Mouse (Mus musculus): ENCODE measurements around the gene Gapvd1.
"Not testable (repeated sequence)": the region's sequence is repeated elsewhere in the genome, so short reads cannot be mapped to it uniquely, and the experiment has no call there.

Gene Gapvd1

DNA sequence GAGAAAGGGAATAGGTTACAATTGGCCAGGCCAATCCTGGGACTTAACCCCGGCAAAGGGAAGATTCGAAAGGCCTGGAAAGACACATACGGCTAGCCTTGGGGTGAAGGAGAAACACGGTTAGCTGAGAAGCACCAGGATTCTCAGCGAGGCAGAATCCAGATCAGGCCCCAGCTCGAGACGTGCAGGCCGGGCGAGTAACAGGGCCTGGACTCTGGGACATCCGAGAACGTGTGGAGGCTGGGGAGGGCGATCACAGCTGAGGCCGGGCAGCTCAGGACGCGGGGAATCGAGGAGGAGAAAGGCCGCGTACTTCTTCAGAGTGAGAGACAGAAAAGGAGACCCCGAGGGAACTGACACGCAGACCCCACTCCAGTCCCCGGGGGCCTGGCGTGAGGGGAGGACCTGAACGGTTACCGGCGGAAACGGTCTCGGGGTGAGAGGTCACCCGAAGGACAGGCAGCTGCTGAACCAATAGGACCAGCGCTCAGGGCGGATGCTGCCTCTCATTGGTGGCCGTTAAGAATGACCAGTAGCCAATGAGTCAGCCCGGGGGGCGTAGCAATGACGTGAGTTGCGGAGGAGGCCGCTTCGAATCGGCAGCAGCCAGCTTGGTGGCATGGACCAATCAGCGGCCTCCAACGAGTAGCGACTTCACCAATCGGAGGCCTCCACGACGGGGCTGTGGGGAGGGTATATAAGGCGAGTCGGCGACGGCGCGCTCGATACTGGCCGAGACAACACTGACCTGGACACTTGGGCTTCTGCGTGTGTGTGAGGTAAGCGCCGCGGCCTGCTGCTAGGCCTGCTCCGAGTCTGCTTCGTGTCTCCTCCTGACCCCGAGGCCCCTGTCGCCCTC, 16.6 kb upstream of the Gapvd1 start, which contains the start of gene Hspa5:
Gene Hspa5 (plus strand): TSS at position 603 of the 859 bp plus-strand sequence.
- DNase-seq, result peak; percentile 94

- no peak for DNase-seq
These were observed 15.9 kb upstream of the Gapvd1 start for GRCm38 (mm10) chr2:34770951-34771350.

- DNase-seq, result no peak
These were observed 15.0 kb upstream of the Gapvd1 start for GRCm38 (mm10) chr2:34770049-34770448.

DNA sequence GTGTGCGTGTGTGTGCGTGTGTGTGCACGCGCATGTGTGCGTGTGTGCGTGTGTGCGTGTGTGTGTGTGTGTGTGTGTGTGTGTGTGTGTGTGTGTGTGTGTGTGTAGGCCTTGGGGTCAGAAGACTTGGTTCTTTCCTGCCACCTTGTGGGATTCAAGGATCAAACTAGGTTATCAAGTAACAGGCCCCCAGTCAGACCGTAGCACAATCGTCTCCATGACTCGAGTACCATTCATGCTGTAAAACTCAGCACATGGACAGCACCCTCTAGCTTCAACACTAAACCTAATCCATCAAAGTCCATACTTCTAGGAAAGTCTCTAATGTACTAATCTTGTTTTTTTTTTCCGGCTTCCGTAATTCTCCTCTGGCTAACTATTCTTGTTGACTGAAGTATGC, 9.8 kb upstream of the Gapvd1 start:
- no peak for DNase-seq

GRCm38 (mm10) chr2:34762872-34763271, 7.8 kb upstream of the Gapvd1 start:
- no peak for DNase-seq

DNA sequence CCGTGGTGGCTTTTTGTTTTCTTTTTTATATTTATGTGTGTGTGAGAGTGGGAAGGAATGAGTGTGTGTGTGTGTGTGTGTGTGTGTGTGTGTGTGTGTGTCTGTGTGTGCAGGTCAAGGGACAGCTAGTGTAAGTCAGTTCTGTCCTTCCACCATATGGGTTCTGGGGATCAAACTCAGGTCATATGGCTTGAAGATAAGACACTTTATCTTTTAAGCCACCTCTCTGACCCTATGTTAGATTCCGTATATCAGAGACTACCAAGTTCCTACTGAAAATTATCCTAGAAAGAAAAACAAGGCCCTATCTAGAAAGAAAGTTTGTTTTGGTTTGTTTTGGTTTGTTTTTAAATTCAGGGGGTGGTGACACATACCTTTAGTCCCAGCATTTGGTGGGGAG, 7.1 kb upstream of the Gapvd1 start:
- no peak for DNase-seq

DNA sequence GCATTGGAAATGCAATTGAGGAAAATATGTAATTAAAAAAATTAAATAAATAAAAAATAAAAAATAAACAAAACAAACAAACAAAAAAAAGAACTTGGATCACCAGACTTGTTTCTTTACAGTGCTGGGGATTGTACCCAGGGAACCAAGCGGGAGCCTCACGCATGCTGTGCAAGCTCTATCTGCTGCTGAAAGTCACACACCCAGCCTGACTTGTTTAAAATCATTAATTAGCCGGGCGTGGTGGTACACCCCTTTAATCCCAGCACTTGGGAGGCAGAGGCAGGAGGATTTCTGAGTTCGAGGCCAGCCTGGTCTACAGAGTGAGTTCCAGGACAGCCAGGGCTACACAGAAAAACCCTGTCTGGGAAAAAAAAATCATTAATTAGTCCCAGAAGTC, 6.2 kb upstream of the Gapvd1 start:
- DNase-seq, result not testable (repeated sequence)

GRCm38 (mm10) chr2:34757341-34757740, 2.3 kb upstream of the Gapvd1 start:
- no peak for DNase-seq

DNA sequence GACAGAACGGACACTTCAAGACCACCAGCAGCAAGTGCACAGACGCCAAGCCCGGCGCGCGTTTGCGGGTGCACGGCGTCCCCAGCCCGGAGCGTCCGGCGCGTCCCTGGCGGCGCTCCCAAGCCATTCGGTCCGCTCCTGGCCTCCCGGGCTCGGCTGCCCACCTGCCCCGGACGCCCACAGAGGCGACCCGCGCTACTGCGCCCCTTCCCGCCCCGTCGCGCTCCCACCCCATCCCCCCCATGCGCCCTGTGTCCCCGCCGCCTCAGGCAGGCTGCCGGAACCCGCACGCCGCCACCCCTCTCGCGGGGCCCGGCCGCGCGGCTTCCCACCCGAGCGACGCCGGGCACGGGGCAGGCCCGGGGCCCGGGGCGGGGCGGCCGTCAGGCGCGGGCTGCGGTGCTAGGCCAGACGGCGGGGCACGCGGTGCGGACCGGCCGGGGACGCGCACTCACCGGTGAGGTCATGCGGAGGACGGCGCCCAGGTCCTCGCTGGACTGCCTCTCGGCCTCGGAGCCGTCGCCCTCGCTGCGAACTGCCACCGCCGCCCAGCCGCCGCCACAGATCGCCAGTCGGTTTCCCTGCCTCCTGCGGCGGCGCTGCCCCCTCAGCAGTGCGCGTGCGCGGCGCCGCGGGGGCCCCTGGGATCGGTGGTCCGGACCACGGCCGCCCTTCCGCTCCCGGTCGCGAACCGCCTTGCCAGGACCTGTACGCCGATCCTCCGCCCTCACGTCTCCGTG, 1.1 kb downstream of the Gapvd1 start:
- peak; percentile 88 for DNase-seq

- DNase-seq, result no peak
These were observed 4.8 kb downstream of the Gapvd1 start for GRCm38 (mm10) chr2:34750245-34750644.

- DNase-seq, result no peak
These were observed 6.6 kb downstream of the Gapvd1 start for GRCm38 (mm10) chr2:34748479-34748878.

DNA sequence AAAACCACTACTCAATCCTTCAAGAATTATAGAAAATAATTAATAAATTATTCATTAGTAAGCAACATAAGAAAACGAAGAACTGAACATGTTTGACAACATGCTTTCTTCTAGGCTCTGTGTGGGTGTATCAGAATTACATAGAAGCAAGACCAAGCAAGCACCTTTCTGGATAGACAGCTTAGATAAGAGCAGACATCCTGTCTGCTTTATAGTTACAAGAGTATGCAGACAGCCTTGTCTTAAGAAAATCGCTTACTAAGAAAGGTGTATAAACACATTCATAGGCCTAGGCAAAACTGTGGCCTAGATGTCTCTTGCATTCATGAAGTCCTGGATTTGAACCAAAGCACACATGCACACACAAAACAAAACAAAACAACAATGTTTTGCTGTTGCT, 9.4 kb downstream of the Gapvd1 start:
- DNase-seq, result no peak

DNA sequence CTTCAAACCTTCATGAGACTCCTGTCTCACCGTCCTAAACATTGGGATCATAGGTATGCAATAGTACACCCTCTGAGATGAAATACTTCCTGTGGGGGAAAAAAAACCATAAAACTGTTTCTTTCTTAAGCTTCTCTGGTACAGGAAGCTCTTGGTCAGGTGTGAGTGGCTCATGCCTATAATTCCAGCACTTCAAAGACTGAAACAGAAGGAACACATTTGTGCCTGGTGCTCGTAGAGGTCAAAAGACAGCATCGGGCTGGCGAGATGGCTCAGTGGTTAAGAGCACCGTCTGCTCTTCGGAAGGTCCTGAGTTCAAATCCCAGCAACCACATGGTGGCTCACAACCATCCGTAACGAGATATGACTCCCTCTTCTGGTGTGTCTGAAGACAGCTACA, 10.6 kb downstream of the Gapvd1 start:
- DNase-seq, result no peak

- DNase-seq, result no peak
These were observed 12.4 kb downstream of the Gapvd1 start for GRCm38 (mm10) chr2:34742675-34743074.

DNA sequence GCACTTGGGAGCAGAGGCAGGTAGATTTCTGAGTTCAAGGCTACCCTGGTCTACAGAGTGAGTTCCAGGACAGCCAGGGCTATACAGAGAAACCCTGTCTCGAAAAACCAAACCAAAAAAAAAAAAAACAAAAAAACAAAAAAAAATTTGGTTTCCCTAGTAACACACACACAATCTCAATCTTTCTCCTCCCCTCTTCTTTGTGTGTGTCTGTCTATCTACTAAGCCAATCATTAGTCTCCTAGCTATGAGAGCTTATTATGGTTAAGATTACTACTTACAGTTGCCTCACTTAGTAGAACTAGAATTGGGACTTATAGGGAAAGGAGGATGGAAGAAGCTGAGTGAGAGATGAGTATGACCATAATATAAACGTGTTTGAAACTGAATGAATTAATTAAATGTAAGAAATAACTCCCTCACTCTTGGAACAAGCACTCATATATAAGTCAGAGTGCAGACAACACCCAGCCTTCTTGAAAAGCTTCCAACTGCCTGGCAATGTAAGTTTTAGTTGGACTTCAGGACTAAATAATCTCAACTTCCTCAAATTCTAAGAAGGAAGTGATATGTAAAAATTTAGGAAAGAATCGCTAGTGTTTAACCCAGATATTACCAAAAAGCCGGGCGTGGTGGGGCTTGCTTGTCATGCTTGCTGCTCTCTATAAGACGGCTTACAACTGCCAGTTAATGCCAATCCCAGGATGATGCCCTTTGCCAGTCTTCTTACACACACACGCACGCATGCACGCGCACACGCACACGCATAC, 13.5 kb downstream of the Gapvd1 start:
- DNase-seq, result no peak

GRCm38 (mm10) chr2:34739684-34740391, 15.2 kb downstream of the Gapvd1 start:
- no peak for DNase-seq

DNA sequence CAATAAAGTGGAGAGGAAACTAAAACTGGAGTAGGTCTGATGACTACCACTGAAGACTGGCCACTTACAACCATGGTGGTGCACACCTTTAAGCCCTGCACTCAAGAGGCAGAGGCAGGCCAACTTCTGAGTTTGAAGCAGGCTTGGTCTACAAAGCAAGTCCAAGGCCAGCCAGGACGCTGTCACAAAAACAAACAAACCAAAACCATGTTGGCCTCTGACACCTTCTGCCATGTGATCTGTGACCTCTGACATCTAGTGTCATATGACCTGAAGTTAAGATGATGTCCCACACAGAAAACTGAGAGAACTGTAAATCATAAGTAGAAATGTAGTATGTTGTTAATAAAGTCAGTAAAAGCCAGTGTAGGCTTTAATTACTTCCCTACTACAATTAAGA, 17.1 kb downstream of the Gapvd1 start:
- no peak for DNase-seq

DNA sequence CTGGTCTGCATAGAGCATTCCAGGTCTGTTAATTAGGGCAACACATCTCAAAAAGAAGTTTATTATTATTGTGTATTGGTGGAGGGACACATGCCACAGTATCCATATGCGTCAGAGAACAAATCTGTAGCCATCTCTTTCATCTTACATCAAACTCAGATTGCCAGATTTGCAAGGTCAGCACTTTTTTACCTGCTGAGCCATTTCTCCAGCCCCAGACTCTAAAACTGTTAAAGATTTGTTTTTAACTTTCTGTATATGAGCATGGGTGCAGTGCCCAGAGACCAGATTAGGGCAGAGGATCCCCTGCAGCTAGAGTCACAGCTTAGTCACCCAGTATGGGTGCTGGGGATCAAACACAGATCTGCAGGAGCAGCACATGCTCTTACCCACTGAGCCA, 18.4 kb downstream of the Gapvd1 start:
- no peak for DNase-seq

GRCm38 (mm10) chr2:34727045-34727728, 27.8 kb downstream of the Gapvd1 start:
- no peak for DNase-seq

DNA sequence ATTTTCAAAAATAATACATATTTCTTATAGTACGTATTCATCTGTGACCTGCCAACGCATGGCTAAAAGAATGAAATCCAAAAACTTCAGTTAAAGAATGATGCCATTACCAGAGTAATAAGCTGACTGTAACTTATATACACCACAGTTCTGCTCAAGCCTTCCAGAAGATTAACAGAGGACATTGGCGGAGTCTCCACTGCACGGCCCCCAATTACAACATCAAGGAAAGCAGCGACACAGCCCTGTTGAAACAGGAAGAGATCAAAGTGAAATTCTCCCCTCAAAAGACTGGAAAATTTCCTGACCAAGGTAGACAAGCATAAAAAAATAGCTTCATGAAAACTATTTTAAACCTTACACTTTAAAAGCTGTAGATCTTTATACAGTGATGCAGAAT, 29.8 kb downstream of the Gapvd1 start:
- no peak for DNase-seq

- DNase-seq, result no peak
These were observed 36.8 kb downstream of the Gapvd1 start for GRCm38 (mm10) chr2:34718196-34718595.

GRCm38 (mm10) chr2:34711904-34712303, 43.1 kb downstream of the Gapvd1 start:
- no peak for DNase-seq
